Mouse (Mus musculus) embryonic fibroblast, embryonic 13.5 days (primary cell): ENCODE results near the gene Cd80.

Source experiments
- CTCF ChIP-seq: IDR thresholded peaks from 2 replicates; pipeline ENCODE4 v1.5.1; 2011; ENCODE audit warnings: mild to moderate bottlenecking, control low read depth, low read length, moderate library complexity, borderline replicate concordance; ENCODE audit not compliant: insufficient read depth
- POLR2A ChIP-seq: IDR thresholded peaks from 2 replicates; pipeline ENCODE4 v1.6.1; 2011; ENCODE audit warnings: low read depth, mild to moderate bottlenecking, control low read depth, low read length, moderate library complexity

DNA sequence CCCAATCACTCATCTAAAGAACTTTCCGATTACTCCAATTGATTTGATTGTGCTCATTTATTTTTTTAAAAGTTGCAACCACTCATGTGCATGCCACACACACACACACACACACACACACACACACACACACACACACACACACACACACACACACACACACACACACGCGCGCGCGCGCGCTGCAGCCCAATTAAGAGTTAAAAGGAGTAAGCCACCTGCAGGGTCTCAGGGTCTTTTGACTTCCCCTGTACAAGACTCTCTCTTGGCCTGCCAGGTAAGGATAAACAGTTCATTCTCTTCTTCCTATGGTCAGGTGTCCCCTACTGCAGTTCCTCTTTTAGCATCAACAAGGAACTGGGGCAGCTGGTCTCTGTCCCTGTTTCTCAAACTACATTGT is 46.9 kb upstream of the Cd80 start:
- TF ChIP-seq CTCF = no peak
- no peak for TF ChIP-seq POLR2A
